Mouse (Mus musculus) liver, postnatal 0 days (tissue): ENCODE measurements around the gene Nat8f2.

Experiments
- CTCF ChIP-seq: sonication (generic); IDR thresholded peaks from 2 replicates; pipeline ENCODE4 v1.5.1; 2016; ENCODE audit warnings: antibody characterized with exemption, low read depth
- EP300 ChIP-seq: IDR thresholded peaks from 2 replicates; pipeline ENCODE4 v1.6.1; 2016; ENCODE audit warnings: antibody characterized with exemption, low read depth, mild to moderate bottlenecking

DNA sequence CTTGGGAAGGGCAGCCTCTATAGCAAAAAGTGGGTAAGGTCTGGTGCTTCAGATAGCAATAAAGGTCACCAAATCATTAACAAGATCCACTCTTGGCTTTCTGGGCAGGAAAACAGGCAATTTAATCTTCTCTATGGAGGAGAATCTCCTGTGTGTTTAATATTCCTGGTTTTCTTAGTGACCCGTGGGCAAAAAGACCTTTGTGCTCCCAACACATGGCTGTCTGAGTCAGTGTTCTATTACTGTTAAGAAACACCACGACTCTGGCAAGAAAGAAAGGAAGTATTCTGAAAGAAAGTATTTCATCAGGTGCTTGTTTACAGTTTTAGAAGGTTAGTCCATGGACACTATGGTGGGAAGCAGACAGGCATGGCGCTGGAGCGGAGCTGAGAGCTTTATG is 46.7 kb downstream of the Nat8f2 start:
- TF ChIP-seq CTCF (no peak), EP300 (no peak)
